Mouse (Mus musculus): ENCODE results near the gene Fmo2. TPM values are rescaled to one million over a fixed set of nuclear protein-coding genes. Genes with fewer than 3 reads are reported as not detected.

Gene Fmo2
- total RNA-seq, 4 experiments from 2014 or later = 45.3 to 71.8 (median 66.9) TPM

- DNase-seq = no peak
Measured at GRCm38 (mm10) chr1:162888646-162889045, 9.9 kb downstream of the Fmo2 start.

GRCm38 (mm10) chr1:162887644-162888043, 10.9 kb downstream of the Fmo2 start:
- DNase-seq = no peak

- no peak for DNase-seq
Measured at GRCm38 (mm10) chr1:162886138-162886816, 12.2 kb downstream of the Fmo2 start.

DNA sequence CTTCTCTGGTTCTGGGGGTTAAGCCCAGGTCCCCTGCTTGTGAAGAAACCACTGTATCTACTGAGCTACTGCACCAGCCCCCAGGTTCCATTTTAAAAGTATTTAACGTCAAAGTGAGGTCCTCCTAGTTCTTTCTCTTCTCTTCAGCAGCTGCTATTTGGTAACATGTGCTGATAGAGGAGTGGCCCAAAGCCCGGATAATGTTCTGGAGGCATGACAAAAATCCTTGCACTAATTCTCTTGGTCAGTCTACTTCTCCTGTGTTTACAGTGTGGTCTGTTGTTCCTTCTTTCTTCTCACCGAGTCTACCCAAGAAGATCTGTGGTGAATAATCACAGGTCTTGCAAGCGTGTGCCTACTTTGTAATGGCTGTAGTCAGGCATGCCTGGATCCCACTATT, 15.8 kb downstream of the Fmo2 start:
- no peak for DNase-seq

- peak; percentile 36 for DNase-seq
Measured at GRCm38 (mm10) chr1:162879595-162880369, 18.7 kb downstream of the Fmo2 start.

- no peak for DNase-seq
Measured at GRCm38 (mm10) chr1:162875091-162875490, 23.4 kb downstream of the Fmo2 start.

DNA sequence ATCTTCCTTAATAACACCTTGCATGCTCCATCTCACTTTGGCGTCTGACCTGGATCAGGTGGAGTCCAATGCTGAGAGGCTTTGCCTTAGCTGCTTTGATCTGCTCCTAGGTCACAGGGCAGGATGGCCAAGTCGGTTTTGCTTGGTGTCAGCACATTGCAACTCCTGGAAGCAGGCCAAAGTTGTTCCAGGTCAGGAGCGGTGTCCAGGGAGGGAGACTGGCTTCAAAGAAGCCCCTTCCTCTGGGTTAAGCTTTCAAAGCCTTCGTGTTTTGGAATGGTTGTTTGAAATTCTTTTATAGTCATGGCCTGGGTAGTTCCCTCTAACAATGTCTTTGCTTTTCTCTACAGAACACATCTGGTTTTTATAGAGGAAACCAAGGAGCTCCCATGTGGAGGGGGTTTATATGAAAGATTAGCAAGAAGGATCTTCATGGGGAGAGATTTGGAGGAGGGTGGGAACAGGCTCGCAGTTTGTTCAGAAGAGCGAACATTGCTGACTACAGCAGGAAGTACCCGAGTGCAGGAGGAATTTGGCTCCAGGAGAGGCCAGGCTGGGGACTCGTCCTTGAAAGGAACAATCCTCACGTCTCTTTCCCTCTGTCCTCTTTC, 26.7 kb downstream of the Fmo2 start:
- no peak for DNase-seq

- no peak for DNase-seq
Measured at GRCm38 (mm10) chr1:162870978-162871377, 27.5 kb downstream of the Fmo2 start.

GRCm38 (mm10) chr1:162867396-162867795, 31.1 kb downstream of the Fmo2 start:
- no peak for DNase-seq

DNA sequence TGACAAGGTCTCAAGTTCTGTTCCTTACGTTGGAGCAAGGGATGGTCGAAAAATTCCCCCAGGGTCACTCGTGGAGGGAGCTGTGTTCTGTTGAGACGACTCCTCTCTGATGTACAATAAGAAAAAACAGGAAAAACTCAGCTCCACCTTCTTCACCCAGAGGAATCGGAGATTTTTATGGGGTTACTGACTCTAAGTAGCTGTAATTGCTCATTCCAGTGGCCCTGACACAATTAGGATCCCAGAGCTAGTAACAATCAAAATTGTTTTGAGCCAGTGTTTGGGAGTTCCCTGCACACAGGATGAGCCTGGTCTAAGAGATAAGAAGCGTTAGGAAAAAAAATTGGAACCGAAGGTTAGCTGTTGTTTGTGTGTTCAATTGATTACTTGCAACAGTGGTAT, 32.2 kb downstream of the Fmo2 start, which contains the start of gene Fmo1:
Fmo1 (minus strand) TSS at position 331 of the 402 bp plus-strand sequence.
- DNase-seq = no peak

- no peak for DNase-seq
Measured at GRCm38 (mm10) chr1:162865493-162865830, 33.1 kb downstream of the Fmo2 start.

GRCm38 (mm10) chr1:162864816-162865492, 33.6 kb downstream of the Fmo2 start:
- DNase-seq = peak; percentile 28

GRCm38 (mm10) chr1:162864279-162864678, 34.2 kb downstream of the Fmo2 start:
- no peak for DNase-seq

GRCm38 (mm10) chr1:162863579-162863978, 34.9 kb downstream of the Fmo2 start:
- DNase-seq = peak; percentile 35

DNA sequence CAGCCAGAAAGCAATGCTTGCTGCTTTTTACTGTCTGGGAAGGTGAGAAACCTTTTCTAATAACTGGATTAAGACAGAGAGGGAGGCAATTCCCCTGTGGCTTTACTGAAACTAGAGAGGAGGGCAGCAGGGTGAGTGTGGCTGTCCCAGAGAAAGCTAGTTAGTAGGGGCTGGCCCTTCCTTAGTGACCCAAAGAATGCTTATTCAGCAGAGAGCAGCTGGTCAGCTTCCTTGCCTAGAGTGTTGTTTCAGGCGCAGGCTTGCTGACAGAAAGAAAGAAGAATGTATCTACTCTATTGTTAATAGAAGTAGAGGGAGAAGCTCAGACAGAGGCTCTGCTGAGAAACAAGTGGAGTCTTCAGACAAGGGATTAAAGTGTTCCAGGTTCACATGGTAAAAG, 36.2 kb downstream of the Fmo2 start:
- no peak for DNase-seq

GRCm38 (mm10) chr1:162859996-162860605, 38.4 kb downstream of the Fmo2 start:
- DNase-seq = peak; percentile 57

DNA sequence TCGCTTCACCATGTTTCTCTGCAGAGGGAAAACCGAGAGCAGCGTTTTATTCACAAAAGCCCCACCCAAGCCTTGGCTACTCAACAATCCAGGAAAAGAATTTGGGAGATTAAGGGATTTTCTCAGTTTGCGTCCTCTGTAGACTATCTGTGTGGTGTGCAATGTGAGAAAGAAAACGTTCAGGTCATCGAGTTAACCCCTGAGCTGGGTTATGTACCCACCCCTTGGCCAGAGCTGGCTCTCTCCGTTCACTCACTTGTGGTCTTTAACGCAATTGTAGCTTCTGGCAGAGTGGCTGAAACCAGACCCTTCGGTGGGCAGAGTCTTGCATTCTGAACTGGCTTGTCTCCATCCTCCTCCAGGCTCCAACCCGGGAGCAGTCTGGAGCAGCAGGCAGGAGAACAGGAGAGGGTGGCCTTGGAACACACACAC, 39.0 kb downstream of the Fmo2 start:
- DNase-seq = no peak

DNA sequence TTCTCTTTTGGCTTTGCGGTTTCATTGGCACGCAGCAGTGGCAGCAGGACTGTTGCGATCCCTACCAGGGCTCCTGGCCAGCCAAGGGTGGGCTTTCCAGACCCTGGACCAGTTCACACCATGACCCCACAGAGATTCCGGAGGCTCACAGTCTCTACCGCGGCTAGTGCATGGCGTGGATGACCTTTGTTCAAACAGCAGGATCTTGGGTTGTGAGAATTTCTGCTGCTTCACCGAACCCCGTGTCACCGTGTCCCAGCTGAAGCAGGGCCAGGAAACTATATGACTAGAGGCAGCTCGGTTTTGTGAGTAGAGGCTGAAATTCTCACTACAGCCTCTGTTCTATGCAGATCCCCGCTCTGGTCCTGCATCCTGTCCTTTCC, 39.8 kb downstream of the Fmo2 start:
- DNase-seq = no peak

GRCm38 (mm10) chr1:162857766-162858747, 40.5 kb downstream of the Fmo2 start:
- DNase-seq = no peak

DNA sequence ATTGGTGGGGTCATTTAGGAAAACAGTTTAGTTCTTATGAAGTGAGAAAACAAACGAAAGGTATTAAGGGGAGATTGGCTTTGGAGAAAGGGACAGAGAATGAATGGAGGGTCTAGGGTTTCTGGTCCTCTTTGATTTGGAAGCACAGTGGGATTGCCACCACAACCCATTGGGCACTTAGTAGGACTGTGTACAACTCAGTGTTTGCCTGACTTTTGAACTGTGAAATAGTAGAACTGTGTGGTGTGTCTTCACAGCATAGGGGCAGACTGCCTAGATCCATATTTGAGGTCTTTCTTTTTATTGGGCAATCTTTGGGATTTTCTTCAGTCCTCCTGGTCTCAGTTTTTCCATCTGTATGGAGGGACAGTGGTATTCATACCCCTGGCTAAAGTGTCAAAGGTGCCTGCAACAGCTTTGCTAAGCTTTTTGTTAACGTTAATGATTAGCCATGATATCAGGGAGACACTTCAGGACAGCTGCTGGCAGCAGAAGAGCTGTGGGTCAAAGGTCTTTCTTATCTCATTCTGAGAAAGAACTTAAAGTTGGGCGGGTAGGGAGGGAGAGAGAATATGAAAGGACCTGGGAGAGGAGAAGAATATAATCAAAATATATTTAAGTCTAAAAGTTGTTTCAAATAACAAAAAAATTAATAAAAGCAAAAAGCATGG, 44.6 kb downstream of the Fmo2 start:
- DNase-seq = no peak

GRCm38 (mm10) chr1:162847554-162847953, 51.0 kb downstream of the Fmo2 start:
- no peak for DNase-seq
